Mouse (Mus musculus) E14TG2a.4 (cell line): ENCODE results near the gene Lgals9.
A peak's percentile ranks its signal among the peaks of the same experiment; 100 is the strongest.

Experiments
- H3K27me3 ChIP-seq: 2 replicates; pipeline ENCODE4 v1.6.1; 2014; ENCODE audit warnings: low read length, control low read depth; ENCODE audit not compliant: insufficient read depth
- H3K36me3 ChIP-seq: 2 replicates; pipeline ENCODE4 v1.6.1; 2014; ENCODE audit warnings: low read length, control low read depth; ENCODE audit not compliant: insufficient read depth
- H3K4me1 ChIP-seq: replicated peaks from 2 replicates; pipeline ENCODE4 v1.6.1; 2014; ENCODE audit warnings: low read depth, low read length, control low read depth
- H3K4me3 ChIP-seq: replicated peaks from 2 replicates; pipeline ENCODE4 v1.5.1; 2014; ENCODE audit warnings: mild to moderate bottlenecking, low read length
- H3K9me3 ChIP-seq: 2 replicates; pipeline ENCODE4 v1.6.1; 2014; ENCODE audit warnings: low read length, control low read depth
- CTCF ChIP-seq: conservative IDR thresholded peaks from 2 replicates; pipeline ENCODE4 v1.5.1; 2014; ENCODE audit warnings: low read length
- NANOG ChIP-seq: IDR thresholded peaks from 2 replicates; pipeline ENCODE4 v1.6.1; 2014; ENCODE audit warnings: borderline replicate concordance, low read length, mixed read lengths
- POU5F1 ChIP-seq: IDR thresholded peaks from 2 replicates; pipeline ENCODE4 v1.6.1; 2014; ENCODE audit warnings: low read length, borderline replicate concordance

The Lgals9 gene

DNA sequence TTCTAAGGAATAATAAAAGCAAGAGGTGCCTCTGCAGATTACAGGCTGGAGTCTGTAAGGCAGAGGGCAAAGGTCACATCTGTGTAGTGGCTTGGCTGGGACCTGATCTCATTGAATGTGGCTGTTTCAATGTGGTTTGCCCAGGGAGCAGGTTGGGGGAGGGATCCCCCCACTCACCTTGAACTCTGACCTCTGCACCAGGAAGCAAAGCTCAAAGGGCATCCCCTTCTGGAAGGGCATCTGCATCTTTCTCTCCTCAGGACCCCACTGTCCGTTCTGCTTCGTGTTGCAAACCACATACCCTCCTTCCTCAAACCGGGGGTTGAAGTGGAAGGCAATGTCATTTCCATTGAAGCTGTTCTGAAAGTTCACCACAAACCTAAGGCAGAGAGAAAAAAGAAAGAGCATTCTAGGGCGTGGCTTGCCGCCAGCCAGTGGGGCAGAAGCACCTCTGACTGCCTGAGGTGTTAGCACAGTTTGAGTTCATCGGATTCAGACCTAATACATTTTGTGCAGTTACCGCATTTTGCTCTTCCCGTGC is 11.9 kb downstream of the Lgals9 start:
- H3K36me3 ChIP-seq, result no peaks in the 10 kb centered on the region
- H3K4me3 ChIP-seq, result peak overlapping the region; percentile 59
- H3K27me3 ChIP-seq, result no peaks in the 10 kb centered on the region
- H3K4me1 ChIP-seq, result peaks cover 75% of the 10 kb centered on the region
- TF ChIP-seq POU5F1 (no peak), NANOG (no peak), CTCF (no peak)
- H3K9me3 ChIP-seq, result no peaks in the 10 kb centered on the region

DNA sequence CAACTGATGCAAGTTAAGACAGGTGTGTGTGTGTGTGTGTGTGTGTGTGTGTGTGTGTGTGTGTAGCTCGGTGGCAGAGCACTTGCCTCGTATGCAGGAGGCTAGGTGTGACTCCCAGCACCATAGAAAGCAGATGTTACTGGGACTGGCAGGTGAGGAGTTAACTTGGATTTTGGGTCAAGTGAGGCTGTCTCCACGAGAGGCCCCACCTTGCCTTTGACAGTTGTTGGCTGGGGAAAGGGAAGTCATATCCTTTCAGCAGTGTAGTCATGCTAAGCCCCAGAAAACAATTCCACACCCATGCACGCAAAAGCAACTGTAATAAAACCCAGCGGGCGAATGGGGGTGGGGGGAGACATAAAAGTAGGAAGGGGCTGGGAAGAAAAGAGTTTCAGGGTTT is 12.4 kb downstream of the Lgals9 start:
- TF ChIP-seq NANOG (no peak), POU5F1 (no peak), CTCF (no peak)
- H3K4me3 ChIP-seq, result peak overlapping the region; percentile 59; the same call in 1 of the 2 replicates
- no peaks in the 10 kb centered on the region for H3K9me3 ChIP-seq
- no peaks in the 10 kb centered on the region for H3K27me3 ChIP-seq
- H3K36me3 ChIP-seq, result no peaks in the 10 kb centered on the region
- H3K4me1 ChIP-seq, result peaks cover 74% of the 10 kb centered on the region

DNA sequence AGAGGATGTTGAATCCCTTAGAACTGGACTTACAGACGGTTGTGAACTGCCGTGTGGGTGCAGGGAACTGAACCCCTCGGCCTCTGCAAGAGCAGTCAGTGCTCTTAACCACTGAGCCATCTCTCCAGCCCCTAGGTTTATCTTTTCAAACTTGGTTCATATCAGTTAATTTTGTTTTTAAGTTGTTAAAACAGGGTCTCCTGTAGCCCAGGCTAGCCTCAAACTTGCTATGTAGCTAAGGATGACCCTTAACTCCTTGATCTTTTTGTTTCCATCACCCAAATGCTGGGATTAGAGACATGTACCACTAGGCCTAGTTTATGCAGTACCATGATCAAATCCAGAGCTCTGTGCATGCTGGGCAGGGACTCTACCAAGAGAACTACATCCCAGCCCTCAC is 13.0 kb downstream of the Lgals9 start:
- H3K27me3 ChIP-seq, result no peaks in the 10 kb centered on the region

GRCm38 (mm10) chr11:78971096-78971495 is 13.7 kb downstream of the Lgals9 start:
- H3K4me1 ChIP-seq, result peaks cover 66% of the 10 kb centered on the region
- no peak overlapping the region for H3K4me3 ChIP-seq
- H3K27me3 ChIP-seq, result no peaks in the 10 kb centered on the region
- no peak for TF ChIP-seq NANOG
- no peak for TF ChIP-seq CTCF
- no peak for TF ChIP-seq POU5F1
- H3K9me3 ChIP-seq, result no peaks in the 10 kb centered on the region
- no peaks in the 10 kb centered on the region for H3K36me3 ChIP-seq

More for the DNA sequence above, 13.0 kb downstream of the Lgals9 start:
- H3K36me3 ChIP-seq, result no peaks in the 10 kb centered on the region
- no peaks in the 10 kb centered on the region for H3K9me3 ChIP-seq
- no peak for TF ChIP-seq NANOG
- no peak for TF ChIP-seq CTCF
- TF ChIP-seq POU5F1, result no peak
- no peak overlapping the region for H3K4me3 ChIP-seq
- peaks cover 72% of the 10 kb centered on the region for H3K4me1 ChIP-seq

DNA sequence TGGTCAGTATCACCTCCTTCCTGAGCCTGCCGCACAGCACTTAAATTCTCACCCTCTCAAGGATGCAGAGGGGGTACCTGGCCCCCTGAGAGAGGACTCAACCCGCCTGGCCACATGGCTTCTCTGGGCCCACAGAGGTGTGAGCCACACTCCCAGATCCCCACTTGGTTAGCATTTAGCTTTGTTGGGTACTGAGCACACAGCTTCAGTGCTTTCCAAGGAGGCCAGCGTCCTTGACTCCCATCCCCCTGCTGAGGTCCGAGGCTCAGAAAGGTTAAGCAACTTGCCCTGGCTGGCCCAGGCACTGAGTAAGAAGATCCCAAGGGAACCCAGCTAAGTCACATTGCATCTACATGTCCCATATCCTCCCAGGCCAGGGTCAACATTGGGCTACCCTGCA is 16.6 kb downstream of the Lgals9 start:
- no peaks in the 10 kb centered on the region for H3K27me3 ChIP-seq
- no peaks in the 10 kb centered on the region for H3K36me3 ChIP-seq
- H3K4me1 ChIP-seq, result peaks cover 48% of the 10 kb centered on the region
- H3K4me3 ChIP-seq, result 0 out of 2 replicates have a peak overlapping the region, but pooled peaks have one; percentile 8
- TF ChIP-seq NANOG (no peak), CTCF (no peak), POU5F1 (no peak)
- no peaks in the 10 kb centered on the region for H3K9me3 ChIP-seq

DNA sequence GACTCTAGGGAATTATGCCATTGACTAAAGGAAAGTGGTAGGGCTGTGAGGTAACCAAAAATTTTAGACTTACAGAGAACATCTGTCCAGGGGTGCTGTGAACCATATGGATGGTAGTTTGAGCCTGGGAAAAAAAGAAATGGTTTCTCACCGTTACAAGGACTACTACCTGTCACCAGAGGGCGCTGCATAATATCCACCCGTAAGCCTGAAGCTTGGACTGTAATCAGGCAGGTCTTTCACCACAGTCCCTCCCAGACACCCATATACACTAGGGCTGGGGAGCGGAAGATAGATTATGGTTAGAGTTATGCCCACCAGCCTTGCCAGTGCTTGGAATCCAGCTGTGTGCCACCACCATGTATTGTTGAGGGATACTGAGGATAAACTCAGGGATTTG is 17.4 kb downstream of the Lgals9 start:
- H3K9me3 ChIP-seq, result no peaks in the 10 kb centered on the region
- no peak for TF ChIP-seq POU5F1
- TF ChIP-seq NANOG, result no peak
- peak; percentile 81 for TF ChIP-seq CTCF
- H3K4me1 ChIP-seq, result peaks cover 40% of the 10 kb centered on the region
- H3K27me3 ChIP-seq, result no peaks in the 10 kb centered on the region
- no peak overlapping the region for H3K4me3 ChIP-seq
- no peaks in the 10 kb centered on the region for H3K36me3 ChIP-seq

GRCm38 (mm10) chr11:78961221-78961620 is 23.5 kb downstream of the Lgals9 start:
- TF ChIP-seq POU5F1 (no peak), NANOG (no peak), CTCF (no peak)
- Histone ChIP-seq H3K36me3 (no peaks in the 10 kb centered on the region), H3K4me1 (peaks cover 4% of the 10 kb centered on the region; the same call in 1 of the 2 replicates)

DNA sequence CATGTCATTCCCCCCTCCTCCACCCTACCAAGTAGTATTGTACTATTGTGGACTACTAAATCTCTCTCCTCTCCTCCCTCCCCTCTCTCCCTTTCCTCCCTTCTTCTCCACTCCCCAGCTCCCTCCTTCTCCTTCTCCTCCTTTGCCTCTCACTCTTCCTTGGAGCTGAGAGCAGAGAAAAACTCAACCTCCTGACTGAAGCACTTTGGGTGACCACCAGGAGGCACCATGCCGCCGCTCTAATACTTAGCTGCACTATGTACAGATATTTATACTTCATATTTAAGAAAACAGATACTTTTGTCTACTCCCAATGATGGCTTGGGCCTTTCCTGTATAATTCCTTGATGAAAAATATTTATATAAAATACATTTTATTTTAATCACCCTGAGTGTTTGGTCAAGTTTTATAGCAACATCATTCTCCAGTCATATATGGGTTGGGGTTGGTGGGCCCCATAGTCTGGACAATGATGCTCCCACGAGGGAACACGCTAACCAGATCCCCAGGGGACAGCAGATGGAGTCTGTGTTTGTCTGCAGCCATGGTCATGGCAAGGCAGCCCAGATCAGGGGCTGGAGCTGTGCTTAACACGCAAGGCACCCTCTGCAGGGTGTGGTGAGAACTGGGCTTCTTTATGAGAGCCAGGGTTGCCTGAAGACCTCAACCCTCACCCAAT is 24.8 kb downstream of the Lgals9 start:
- TF ChIP-seq NANOG (no peak), CTCF (peak; percentile 51), POU5F1 (no peak)

More at GRCm38 (mm10) chr11:78961221-78961620, 23.5 kb downstream of the Lgals9 start:
- Histone ChIP-seq H3K4me3 (no peak overlapping the region), H3K27me3 (peaks cover 20% of the 10 kb centered on the region), H3K9me3 (no peaks in the 10 kb centered on the region)

DNA sequence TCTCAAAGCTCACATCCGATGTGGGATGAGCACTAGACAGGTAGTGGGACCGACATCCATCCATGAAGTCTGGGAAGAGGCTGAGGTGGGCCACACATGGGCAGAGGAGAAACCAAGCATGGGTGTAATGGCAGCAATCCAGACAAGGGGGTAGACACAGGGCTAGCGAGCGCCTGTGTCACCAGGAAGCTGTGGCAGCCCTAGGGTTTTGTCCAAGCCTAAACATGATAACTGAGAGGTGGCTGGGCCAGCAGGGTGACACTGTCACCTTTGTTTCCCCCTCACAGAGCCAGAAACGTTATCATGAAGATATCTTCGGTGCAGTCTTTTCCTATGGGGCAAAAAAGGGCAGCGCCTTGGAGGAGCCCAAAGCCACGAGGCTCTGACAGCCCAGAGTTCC is 25.4 kb downstream of the Lgals9 start:
- Histone ChIP-seq H3K9me3 (no peaks in the 10 kb centered on the region), H3K36me3 (no peaks in the 10 kb centered on the region), H3K4me1 (peaks cover 4% of the 10 kb centered on the region; the same call in 1 of the 2 replicates), H3K4me3 (no peak overlapping the region), H3K27me3 (peaks cover 32% of the 10 kb centered on the region)
- TF ChIP-seq CTCF, result no peak
- no peak for TF ChIP-seq NANOG
- no peak for TF ChIP-seq POU5F1

More for the DNA sequence above, 24.8 kb downstream of the Lgals9 start:
- Histone ChIP-seq H3K27me3 (peaks cover 26% of the 10 kb centered on the region), H3K9me3 (no peaks in the 10 kb centered on the region), H3K4me1 (peaks cover 4% of the 10 kb centered on the region; the same call in 1 of the 2 replicates), H3K36me3 (no peaks in the 10 kb centered on the region), H3K4me3 (no peak overlapping the region)
